Mouse (Mus musculus) right cerebral cortex, postnatal 36 days (tissue): ENCODE data around the gene Trim24.

Experiments
- DNase-seq, 2 experiments: peaks; one replicate each; pipeline ENCODE4 v3.0.0; 2022; ENCODE audit warnings: low spot score in 2 of 2, mixed read lengths in 1 of 2

Gene Trim24

DNA sequence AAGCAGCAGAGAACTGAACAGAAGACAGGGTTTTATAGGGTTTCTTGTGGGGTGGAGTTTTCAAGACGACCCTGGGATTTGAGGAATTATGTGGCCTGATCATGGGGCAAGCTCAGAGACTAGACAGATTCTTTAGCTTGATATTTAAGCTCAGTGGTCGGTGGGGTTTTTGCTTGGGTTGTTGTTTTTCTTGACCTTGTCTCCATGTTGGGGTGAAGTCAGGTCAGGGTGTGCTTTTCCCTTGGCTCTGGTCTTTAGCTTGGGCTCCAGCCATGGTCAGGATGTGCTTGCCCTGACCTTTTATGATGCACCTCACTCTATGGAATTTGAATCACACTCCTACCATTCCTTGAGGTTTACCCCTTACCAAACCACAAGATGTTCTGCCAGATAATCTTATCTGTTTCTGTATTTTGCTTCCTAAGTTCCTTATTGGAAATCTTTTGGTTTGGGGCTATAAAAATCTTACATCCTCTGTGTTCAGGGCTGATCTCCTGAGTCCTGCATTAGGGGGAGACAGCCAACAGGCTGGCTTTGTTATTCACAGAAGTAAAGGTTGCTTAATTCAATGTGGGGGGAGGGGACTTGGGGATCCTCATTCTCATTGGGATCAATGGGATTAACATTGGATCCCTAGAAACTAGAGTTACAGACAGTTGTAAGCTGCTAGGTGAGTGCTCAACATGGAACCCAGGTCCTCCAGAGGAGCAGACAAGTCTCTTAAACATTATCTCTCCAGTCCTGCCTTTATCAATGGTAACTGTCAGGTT is 6.5 kb upstream of the Trim24 start:
- no peak for DNase-seq

DNA sequence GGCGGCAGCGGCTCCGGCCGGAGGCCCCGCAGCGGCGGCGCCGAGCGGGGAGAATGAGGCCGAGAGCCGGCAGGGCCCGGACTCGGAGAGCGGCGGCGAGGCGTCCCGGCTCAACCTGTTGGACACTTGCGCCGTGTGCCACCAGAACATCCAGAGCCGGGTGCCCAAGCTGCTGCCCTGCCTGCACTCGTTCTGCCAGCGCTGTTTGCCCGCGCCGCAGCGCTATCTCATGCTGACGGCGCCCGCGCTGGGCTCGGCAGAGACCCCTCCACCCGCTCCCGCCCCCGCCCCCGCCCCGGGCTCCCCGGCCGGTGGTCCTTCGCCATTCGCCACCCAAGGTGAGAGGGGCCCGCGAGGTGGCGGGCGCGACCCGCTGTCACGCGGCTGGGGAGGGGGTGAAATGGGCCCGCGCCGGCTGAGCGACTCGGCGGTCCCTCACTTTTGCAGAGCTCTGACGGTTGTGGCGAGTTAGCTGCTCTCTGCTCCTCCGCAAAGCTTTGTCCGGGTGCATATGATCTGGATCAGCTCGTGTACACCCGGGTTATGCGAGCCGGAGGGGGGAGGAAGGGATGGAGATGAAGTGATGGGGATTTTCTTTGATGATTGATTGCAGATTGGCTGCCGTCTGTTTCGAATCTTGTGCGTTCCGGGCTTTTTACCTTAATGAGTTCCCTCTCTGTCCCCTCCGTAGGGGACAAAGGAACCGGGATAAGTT is 683 bp downstream of the Trim24 start:
- DNase-seq, result peak; percentile 23 to 49

DNA sequence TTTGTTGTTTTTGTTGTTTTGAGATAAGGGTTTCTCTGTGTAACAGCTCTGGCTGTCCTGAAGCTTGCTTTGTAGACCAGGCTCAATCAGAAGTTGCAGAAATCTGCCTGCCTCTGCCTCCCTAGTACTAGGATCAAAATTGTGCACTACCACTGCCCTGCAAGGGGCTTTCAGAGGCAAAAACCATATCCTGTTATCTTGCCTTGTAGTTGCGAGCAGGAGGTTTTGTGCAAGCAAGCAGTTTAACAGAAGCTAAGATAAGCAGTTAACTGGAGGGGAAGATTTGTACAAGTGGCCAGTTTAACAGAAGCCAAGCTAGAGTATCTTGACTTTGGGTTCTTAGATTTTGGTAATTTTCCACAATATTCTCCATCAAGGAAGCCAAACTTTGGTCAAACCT is 2.2 kb downstream of the Trim24 start:
- DNase-seq, result no peak

DNA sequence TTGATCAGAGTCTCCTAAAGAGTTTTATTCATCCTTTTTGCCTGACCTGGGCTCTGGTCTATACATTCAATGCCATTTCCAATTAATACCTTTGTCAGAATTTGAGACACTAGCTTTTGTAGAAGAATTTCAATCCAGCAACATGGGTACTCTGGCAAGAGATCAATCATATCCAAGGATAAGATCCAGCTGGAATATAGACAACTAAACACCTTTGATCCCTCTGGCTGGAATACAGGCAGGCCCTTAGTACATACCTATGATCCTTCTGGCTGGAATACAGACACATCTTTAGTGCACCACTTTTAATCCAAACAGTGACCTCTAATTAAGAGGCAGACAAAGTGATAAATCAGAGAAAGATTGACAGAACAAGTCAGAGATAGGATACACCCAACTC is 3.1 kb downstream of the Trim24 start:
- no peak for DNase-seq

DNA sequence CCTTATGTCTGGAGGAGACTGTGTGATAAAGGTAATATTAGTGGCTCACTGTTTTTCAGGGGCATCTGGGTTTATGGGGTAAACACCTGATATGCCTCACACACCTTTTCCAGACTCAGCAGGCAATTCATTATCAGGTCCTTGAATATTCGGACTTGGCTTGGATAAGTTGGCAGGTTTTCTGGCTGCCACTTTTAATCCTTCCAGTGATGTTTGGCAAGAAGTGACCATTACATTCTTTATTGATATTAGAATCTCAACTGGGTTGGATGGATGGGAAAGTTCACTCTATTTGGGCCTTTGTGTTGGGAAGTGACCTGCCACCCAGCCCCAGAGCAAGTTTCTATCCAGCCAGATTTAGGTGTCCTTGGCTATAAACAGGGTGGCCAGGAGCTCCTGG is 7.6 kb downstream of the Trim24 start:
- DNase-seq, result no peak

DNA sequence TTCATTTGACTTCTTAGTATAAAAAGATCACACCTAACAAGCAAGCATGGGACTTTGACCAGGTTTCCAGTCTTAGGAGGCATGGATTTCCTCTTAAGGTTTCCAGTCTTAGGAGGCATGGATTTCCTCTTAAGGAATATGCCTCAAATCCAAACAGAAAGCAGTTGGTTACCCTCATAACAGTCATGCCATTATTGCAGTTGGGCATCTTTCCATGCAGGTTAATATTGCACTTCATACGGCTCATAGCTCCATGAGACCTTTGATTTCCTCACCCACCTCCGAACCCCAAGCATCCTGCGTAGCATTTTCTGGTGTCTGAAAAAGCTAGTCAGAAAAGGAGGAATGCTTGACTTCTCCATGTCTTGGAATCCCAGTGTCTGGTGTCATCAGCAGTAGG is 10.0 kb downstream of the Trim24 start:
- DNase-seq, result no peak

DNA sequence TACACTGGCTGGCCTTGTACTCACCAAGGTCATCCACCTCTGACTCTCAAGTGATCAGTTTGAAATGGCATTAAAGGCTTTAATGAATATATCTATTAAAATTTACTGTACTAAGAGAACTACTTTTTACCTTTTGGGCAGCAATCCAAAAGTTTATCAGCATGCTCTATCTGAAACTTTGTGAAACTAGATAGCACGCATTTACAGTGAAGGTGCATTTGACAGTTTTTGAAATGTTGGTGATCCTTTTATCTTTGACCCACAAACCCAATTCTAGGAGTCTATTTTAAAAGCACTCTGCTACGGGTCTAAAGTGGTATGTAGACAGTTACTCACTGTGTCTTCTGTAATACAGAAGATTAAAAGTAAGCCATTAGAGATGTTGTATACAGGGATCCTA is 23.0 kb downstream of the Trim24 start:
- DNase-seq, result no peak

DNA sequence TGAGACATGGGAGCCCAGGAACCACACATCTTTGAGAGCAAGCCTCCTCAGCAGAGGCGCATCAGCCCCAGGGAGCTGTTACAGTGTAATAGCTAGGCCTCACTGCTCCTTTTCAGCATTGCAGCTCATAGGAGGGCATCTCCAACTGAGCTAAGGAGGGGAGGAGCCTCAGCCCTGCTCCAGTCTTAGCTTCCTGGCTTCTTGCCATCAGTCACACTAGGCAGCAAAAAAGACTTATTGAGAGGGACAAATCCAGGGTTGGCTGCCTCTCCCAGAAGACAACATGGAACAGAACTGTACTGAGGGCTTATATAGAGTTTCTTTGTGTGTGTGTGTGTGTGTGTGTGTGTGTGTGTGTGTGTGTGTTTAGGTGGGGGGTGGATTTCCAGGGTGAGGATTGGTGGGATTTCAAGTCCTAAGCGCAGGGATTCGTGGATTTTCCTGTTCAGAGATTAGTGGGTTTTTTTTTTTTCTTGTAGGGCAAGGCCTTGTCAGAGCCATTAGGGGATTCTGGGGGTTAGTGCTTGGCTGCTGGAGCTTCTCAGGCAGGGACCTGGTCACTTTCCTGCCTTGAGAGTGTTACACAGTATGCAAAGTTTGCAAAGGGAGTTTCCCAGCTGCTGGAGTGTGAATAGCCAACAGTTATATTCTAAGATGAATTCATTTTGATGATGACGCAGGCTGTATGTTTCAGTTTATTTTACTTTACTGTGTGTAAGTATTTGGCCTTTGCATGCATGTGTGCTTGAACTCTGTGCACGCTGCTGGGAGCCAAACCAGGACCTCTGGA is 25.2 kb downstream of the Trim24 start:
- peak; percentile 6 to 11 for DNase-seq

DNA sequence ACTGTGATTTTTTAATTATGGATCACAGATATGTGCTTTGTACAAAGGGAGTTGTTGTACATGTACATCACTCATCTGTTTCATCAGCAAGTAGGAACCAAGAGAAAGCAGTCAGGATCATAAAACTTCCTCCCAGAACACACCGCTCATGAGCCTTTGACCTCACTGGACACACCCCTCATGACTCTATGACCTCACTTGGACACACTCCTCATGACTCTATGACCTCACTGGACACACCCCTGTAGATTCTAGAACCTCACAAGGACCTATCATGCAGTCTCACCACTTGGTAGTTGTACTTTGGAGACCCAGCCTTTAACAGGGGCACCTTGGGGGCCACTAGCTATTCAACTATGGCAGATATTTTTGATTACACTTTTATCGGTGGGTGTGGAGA is 29.6 kb downstream of the Trim24 start:
- no peak for DNase-seq

DNA sequence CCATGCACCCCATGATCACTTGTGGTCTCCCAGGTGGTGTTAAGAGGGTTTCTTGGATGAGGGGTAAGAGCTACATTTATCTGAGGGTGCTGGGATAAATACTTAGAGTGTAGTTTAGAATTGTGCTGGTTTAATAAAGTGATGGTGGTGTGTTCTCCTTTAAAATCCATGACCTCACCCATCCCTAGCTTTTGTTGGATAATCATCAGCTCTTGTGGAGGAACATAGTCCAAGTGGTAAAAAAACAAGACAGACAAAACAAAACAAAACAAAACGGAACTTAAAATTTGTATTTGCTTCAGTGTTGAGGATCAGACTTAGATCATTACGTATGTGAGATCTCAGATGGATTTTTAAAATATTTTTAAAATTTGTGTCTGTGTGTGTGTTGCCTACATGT is 31.2 kb downstream of the Trim24 start:
- no peak for DNase-seq

DNA sequence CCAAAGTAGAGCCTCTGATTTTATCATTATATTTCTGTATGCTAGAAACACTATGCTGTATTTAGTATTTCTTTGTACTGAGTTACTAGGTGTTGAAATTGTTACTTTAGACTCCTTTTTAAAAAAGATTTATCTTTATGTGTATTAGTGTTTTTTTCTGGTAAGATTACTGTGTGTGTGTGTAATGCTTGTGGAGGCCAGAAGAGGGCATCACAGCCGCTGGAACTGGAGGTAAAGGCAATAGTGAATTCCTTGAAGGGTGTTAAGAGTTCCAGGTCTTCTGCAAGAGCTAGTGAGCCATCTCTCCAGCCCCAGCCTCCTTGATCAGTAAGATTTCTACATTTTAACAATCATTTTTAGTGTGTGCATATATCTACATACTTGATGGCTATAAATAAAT is 33.2 kb downstream of the Trim24 start:
- DNase-seq, result no peak

DNA sequence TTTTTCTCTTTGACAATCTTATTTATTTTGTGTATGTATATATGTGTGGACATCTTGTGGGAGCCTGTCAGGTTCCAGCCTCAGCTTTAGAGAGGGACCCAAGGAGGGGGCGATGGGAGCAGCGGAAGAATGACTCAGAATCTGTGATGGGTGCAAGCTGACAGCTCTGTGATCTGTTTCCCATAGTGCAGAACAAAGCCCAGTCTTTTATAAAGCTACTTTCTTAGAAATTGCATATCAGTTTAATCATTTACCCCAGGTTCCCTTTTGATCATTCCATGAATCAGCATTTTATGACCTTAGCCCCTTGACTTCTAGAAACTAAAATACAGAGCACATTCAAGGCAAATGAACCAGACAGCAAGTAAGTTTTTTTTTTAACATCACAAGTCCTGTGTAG is 42.9 kb downstream of the Trim24 start:
- no peak for DNase-seq

DNA sequence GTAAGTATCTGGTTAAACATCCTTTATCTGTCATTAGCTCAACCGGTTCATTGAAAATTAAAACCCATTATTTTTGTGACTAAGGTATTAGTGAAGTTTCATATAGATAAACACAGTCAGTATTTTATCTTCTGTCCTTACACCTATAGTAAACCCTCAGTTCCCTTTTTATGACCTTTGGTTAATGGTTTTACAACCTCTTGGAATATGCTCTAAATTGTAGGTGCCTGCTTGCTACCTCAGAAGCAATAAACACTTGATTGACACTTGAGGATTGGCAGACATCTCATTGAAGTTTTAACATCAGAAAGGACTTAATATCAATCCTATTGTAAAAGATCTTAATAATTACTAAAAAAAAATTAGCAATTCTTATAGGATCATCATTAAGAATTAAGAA is 54.5 kb downstream of the Trim24 start:
- no peak for DNase-seq

DNA sequence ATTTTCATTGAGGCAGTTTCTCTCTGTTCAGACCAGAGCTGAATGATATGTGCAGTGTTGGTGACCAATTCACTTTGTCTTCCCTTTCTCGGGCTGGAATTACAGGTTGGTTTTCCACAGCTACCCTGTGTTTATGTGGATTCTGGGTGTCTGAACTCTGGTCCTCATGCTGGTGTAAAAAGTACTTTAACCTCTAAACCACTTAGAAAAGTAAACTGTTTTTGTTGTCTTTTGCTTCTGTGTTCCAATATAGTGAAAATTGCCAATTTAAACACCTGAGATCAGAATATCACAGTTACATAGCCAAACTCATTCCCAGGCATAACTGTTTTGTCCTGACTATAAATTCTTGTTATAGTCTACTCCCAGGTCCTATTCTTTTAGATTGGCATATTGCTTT is 56.1 kb downstream of the Trim24 start:
- DNase-seq, result no peak

DNA sequence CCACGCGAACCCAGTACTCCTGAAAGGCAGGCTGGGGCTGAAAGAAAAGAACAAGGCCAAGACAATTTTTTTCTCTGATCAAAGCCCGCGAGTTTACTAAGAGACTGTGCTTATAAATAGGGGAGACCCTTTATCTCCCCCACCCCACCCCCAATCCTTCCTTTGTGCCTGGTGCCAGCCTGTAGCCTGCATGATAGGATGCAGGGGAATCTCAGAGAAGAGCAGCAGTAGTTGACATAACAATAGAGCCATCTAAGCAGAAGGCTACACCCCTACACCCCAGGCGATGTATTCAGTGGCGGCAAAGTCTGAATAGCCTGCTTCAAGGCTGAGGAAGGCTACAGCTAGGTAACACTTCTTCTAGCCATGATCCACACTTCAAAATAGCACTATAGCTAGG is 65.9 kb downstream of the Trim24 start:
- no peak for DNase-seq

DNA sequence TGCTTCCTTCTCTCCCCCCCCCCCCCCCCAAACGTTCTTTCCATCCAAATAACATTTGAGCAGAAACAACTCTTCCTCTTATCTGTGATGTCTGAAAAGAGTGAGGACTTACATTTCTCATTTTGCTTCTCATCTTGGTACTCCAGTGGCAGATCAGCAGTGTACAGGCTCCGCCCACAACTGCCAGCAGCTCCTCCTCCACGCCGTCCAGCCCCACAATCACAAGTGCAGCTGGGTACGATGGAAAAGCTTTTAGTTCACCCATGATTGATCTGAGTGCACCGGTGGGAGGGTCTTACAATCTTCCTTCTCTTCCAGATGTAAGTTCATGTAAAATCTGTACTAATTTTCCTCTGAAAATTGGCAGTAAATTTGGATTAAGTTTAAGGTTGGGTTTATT is 80.7 kb downstream of the Trim24 start:
- DNase-seq, result no peak

DNA sequence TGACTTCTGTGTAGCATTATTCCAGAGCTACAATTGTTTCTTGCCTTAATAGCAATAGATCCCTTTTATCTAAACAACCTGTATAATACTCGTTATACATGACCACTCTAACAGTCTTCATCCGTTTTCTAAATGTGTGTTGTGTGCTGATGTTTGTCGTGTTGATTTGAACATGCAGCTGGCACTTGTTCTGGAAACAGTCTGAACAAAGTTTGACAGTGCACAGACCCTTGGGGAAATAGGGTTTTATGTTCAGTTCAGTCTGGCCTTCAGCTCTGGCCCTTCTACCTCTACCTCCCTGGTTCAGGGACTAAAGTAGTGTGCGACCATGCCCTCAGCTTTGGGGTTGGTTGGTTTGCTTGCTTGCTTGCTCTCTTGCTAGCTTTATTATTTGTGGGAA is 96.8 kb downstream of the Trim24 start:
- DNase-seq, result no peak

DNA sequence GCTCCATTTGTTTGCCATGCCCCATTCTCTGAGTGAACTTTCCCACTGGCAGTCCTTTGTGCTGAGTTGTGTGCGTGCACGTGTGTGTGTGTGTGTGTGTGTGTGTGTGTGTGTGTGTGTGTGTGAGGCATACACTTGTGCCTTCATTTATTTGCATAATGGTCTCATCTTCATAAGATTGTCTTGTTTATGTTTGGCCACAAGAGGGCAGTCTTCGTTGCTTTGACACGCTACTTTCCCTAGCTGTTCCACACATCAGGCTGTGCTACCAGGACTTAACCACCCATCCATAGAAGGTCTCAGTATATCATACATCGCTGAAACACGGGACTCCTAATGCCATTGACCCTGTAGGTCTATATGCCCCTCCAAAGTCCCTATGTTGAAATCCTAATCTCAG is 136.8 kb downstream of the Trim24 start:
- DNase-seq, result peak in 1 of 2 experiments; percentile 10

DNA sequence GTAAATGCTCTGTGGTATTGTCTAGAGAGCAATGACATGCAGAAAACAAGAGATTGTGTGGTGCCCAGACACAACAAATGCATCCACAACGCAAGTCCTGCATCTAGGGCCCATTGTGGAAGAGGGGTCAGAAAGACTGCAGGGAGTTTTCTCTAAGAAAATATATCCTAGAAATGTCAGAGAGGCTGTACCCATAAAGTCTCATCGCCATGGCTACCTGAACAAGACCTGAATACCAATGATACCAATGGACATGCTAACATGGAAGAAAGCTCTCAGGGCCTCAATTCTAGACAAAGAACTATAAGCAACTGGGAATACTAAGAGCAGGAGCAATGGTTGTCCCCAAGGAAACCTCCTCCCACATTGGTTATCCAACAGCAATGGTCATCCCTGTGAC is 142.2 kb downstream of the Trim24 start:
- DNase-seq, result no peak
